Mouse (Mus musculus) layer of hippocampus, adult 2 months (tissue): ENCODE data around the gene Zcchc17. TPM values are rescaled to one million over a fixed set of nuclear protein-coding genes. Genes with fewer than 3 reads are reported as not detected.

ENCODE experiments used
- DNase-seq, 2 experiments: peaks; one replicate each; pipeline ENCODE4 v3.0.0; 2022; ENCODE audit warnings: low spot score in 2 of 2
- H3K27ac ChIP-seq: fragments of 200-600 bp; 2 replicates; pipeline ENCODE4 v1.8.1; 2022
- H3K4me3 ChIP-seq: fragments of 200-600 bp; 2 replicates; pipeline ENCODE4 v1.8.1; 2022; ENCODE audit warnings: mild to moderate bottlenecking
- CTCF ChIP-seq: fragments of 200-600 bp; conservative IDR thresholded peaks from 2 replicates; pipeline ENCODE4 v1.8.1; 2022; ENCODE audit warnings: antibody characterized with exemption, mild to moderate bottlenecking, moderate library complexity
- total RNA-seq, 2 experiments: library from RNA; stranded (reverse); gene quantifications; 2 replicates each; pipeline ENCODE4 v1.2.3; 2021

Gene Zcchc17
- total RNA-seq, 2 experiments from 2014 or later = 66.1 to 66.5 TPM

DNA sequence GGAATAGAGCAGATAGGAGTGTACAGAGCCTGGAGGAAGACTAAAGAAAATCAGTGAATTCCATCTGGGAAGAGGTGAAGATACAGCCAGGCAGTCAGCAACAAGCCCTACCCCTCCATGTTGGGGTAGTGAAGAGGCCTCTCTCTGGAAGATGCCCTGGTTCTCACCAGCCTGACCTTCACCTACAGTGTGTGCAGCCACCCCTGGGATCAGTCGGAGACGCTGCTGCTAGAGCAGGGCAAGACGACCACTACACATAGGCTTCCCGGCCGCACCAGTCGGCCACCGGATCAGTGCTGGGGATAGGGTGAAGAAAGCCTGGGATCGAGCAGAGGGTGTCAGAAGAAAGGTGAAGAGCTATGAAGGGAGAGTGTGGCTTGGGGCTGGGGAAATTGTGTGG lies 50.5 kb downstream of the Zcchc17 start:
- DNase-seq = no peak
- Histone ChIP-seq H3K27ac (peak overlapping the region; percentile 87), H3K4me3 (peak overlapping the region; percentile 54)
- TF ChIP-seq CTCF = no peak

DNA sequence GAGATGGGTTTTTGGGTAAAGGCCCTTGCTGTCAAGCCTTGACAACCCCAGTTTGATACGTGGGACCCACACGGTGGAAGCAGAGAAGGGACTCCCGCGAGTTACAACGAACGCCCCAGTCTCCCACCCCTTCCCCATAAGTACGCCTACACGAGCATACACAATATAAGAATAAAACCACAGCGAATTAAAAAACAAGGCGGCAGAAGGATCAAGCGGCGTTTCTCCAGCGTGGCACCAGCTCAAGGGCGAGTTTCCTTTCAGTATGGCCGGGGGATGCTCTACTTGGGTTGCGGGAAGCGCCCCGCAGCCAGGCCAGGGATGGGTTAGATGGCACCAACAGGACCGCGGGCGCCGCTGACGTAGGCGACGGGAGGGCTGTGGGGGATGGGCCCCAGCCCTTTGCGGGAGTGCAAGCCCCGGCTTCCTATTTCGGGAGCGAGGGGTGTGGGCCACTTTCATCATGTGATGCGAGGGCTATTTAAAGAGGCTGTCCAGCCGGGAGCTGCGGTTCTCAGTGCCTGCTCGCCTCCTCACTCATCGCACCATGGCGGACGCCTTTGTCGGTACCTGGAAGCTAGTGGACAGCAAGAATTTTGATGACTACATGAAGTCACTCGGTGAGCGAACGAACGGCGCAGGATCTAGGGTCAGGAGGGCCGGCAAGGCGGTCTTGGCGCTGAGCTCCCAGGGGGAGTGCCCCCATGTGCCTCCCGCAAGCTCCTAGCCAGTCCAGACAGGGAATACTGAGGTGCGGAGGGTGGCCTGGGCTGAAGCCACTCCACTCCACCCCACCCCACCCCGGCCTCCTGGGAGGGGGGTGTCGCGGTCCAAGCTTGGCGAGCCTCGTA lies 51.3 kb downstream of the Zcchc17 start, which contains the start of the genes Fabp3 and Gm10570:
TSS of gene Fabp3 (plus strand) at position 365 of the 851 bp plus-strand sequence.
TSS of gene Gm10570 (minus strand) at position 444 of the 851 bp plus-strand sequence.
- no peak for TF ChIP-seq CTCF
- peak within 1 kb of the TSS; percentile 87 for H3K27ac ChIP-seq
- H3K4me3 ChIP-seq = peak within 1 kb of the TSS; percentile 54
- DNase-seq = peak; percentile 72 to 74

DNA sequence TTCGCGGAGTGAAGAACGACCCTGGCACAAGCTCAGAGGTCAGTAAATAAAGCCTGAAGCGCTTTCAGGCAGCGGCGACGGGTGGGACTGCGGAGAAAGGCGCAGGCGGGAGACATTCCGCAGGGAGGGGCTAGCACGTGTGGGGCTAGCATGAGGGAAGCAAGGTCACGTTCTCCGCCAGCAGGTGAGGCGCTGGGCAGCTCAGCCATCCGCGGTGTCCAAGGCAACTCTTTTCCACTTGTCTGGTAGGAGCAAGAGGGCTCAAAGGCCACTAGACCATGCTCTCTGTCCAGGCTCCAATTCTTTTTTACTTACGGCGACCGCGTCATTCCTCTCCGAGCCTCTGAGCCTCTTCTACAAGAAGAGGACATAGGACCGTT lies 51.9 kb downstream of the Zcchc17 start:
- peak; percentile 37 for TF ChIP-seq CTCF
- Histone ChIP-seq H3K27ac (peak overlapping the region; percentile 87), H3K4me3 (peak overlapping the region; percentile 54)
- DNase-seq = peak in 1 of 2 experiments; percentile 25

DNA sequence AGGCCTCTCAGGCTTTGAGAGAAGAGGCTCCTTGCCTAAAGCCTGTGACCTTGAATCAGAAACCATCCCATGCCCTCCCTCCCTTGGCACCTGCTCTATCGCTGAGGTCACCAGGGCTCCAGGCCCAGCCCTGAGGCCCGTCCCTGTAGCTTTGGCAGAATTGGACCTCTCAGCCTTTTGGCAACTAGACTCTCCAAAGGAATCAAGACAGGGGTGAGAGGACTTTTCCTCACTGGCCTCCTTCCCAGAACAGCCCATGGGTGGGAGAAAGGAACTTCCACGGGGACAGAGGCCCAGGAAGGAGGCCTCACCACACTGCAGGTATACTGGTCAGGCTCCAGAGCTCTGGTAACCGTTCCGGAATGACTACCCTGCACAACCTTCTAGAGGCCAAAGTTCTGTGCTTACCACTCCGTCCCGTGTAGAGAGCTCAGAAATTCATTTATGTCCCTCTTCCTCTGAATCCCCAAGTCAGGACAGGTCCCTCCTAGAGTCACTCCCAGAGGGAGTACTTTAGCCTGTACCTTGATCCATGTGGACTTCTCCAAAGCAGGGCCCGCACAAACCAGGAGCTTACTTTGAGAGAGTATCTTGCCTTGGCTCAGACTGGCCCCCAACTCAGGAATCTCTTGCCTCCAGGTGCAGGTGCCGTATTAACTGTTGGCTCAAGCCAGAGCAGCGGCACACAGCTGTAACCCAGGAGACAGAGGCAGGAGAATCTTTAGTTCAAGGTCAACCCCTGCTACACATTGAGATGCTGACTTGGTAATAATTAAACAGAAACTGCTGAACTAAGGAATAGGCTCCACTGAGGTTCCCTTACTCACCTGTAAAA lies 52.7 kb downstream of the Zcchc17 start:
- Histone ChIP-seq H3K4me3 (peak overlapping the region; percentile 54), H3K27ac (peak overlapping the region; percentile 87; the same call in 1 of the 2 replicates)
- DNase-seq = no peak
- no peak for TF ChIP-seq CTCF

DNA sequence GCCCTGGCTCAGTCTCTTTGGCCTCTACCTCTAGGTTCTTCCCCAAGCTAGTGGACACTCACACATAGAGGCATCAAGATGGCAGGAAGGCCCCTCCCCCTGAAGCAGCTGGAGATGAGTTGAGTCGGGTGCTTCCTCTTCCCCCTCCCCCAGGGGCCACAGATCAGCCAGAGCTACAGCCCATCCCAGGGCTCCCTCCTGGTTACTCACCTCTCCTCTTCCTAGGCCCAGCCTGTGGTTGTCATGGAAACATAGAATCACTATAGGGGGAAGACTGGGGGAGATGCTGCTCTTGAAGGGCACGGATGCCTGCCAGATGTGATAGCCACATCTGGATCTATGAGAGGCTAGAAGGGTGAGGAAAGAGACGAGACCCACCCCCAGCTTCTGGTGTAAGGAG lies 55.0 kb downstream of the Zcchc17 start:
- no peak for DNase-seq
- TF ChIP-seq CTCF = no peak
- H3K4me3 ChIP-seq = no peak overlapping the region
- H3K27ac ChIP-seq = no peak overlapping the region

DNA sequence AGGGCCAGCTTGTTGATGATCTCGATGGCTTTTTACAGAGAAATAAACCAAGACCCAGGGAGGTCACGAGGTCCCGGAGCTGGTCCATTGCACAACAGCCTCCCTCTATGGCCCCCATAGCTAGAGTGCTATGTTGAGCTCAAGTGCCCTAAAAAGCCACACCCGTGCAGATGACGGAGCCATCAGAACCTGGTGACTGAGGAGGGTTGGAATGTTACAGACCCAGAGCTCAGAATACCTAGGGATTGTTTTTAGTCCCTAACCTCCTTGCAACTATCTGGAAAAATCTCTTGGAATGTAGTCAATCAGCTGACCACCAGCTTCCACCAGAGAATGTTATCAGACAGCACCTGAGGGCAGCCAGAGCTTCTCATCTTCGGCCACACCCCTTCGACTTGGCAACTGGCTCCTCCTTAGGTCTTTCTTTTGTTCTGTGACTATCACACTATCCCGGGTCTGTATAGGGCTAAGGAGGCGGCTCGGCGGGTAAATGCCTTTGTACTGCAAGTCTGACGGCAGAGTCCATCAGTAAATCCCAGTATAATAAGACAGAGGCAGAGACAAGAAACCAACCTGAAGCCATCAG lies 57.4 kb downstream of the Zcchc17 start:
- no peak overlapping the region for H3K4me3 ChIP-seq
- H3K27ac ChIP-seq = no peak overlapping the region
- no peak for TF ChIP-seq CTCF
- DNase-seq = no peak

DNA sequence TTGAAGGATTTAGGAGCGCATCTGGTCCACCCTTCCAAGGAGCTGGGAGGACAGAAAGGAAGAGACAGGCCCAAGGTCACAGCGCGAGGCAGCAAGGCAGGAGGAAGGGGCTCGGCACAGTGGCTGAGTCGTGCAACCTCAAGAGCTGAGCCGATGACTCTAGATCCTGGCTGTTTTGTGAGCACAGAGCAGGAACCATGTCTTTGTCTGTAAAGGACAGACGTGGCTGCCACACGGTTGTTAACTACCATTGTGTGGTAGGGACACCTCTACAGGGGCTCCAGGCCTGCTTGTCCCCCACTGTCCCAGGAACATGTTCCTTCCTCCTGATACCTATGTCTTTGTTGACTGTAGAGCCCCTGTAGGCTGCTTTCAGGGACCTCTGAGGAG lies 60.1 kb downstream of the Zcchc17 start:
- no peak overlapping the region for H3K4me3 ChIP-seq
- no peak overlapping the region for H3K27ac ChIP-seq
- no peak for DNase-seq
- no peak for TF ChIP-seq CTCF

DNA sequence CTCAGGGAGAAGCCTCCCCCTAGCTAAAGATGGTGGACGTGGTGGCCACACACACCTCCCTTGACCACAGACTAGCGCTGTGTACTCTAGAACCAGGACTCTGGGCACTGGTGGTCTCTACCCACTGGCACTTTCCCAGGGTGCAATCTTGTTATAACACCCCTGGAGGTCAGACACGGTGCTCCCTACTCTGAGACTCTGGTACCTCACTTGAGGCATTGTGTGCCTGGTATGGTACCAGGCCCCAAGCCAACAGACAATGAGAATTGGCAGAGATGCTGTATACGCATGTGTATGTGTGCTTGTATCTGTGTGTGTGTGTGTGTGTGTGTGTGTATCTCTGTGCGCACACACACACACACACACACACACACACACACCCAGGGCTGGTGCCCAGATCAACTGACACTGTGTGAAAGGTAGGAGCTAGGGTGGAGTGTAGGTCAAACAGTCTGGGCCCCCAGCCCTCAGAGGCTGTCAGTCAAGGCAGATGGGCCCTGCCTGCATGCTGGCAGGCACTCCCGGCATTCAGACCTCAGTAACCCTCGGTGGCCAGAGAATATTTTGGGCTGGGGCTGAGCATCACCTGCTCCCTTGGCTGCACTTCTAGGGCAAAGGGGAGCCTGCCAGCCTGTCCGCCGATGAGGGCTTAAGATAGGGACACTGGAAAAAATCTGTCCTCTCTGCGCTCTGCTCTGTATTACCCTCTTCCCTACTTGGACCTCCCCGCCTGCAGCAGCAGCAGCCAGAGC lies 60.7 kb downstream of the Zcchc17 start:
- TF ChIP-seq CTCF = no peak
- no peak overlapping the region for H3K27ac ChIP-seq
- no peak for DNase-seq
- H3K4me3 ChIP-seq = no peak overlapping the region

DNA sequence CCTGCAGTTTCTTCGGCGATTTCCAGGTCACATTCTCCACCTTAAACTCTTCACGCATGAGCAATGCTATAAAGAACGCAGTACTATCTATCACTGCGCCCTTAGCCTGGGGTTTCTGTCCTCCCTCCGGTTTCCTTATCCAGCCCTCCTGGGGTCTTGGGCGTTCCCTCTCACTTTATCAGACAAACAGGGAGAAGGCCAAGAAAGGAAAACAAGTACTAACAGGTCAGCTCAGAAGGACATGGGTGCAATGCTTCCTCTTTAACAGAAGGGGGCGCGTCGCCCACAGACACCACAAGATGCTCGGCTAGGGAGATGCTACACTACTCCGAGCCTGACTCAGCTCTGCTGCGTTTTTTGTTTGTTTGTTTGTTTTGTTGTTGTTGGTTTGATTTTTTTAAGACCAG lies 62.6 kb downstream of the Zcchc17 start:
- Histone ChIP-seq H3K4me3 (no peak overlapping the region), H3K27ac (no peak overlapping the region)
- no peak for DNase-seq
- peak; percentile 80 for TF ChIP-seq CTCF

DNA sequence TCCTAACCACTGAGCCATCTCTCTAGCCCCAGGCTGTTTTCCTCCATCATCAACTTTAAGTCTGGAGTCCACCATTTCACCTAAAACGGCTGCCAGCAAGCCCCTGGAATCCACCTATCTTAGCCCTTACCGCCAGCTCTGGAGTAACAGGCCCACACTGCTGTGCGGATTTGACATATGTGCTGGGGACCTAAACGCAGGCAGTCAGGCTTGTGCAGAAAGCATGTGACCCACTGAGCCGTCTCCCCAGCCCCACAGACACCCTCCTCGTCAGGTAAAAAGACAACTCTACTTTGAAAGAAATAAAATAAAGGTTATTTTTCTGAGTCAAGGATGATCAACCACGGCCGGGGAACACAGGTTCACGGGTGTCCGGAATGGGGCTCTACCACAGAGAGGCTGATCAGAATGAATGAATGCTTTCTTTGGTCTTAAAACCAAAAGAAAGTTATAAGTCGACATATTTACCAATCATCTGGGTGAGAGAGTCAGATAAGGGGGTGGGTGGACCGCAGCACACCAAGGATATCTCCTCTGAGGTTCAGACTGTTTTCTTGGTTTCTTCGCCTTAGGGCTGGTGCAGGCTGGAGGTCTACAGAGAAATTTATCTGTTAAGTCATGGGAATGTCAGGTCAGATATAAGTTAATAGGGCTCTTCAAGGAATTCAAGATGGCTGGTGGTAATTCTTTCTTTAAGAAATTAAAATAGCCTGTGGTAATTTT lies 63.3 kb downstream of the Zcchc17 start:
- Histone ChIP-seq H3K27ac (no peak overlapping the region), H3K4me3 (no peak overlapping the region)
- no peak for TF ChIP-seq CTCF
- DNase-seq = no peak

DNA sequence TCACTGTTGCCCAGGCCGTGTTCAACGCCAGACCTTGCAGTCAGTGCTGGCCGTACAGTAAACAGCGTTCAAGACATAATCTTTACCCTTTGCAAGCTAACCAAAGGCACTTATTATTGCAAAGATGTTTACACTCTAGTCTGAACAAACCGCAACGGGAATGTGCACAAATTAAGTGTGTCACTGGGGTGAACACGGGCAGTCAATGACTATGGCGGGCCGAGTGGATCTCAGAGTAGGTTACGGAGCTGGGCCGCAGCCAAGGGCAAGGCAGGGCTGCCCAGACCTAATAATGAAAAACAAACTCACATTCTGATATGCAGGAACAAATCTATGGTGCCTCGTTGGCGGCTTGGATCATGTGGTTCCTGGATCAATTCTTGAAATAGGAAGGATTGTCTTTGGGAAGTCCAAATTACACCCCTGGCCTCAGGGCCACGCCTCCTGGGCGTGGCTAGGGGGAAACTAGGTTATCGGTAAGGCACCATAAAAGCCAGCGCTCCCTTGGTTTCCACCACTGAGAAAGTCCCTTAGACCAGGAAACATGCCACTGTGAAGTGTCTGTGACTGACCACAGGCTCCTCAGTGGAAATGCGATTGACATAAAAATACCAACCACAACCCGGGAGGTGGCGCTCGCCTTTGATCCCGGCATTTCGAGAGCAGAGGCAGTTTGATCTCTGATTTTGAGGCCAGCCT lies 64.5 kb downstream of the Zcchc17 start:
- Histone ChIP-seq H3K4me3 (no peak overlapping the region), H3K27ac (no peak overlapping the region)
- no peak for DNase-seq
- TF ChIP-seq CTCF = peak; percentile 22
